Mouse (Mus musculus): Measurements from ENCODE around the gene Cdk5rap3. TPM values are rescaled to one million over a fixed set of nuclear protein-coding genes. Genes with fewer than 3 reads are reported as not detected.

The Cdk5rap3 gene
- total RNA-seq, 2 experiments from 2014 or later = 50.5 to 52.5 TPM

GRCm38 (mm10) chr11:96906431-96907161 is 9.7 kb downstream of the Cdk5rap3 start:
- no peak for DNase-seq (ENCODE audit: extremely low spot score in 1 of 2, low spot score in 2 of 2)
- intact Hi-C loops (cut with DNase I) = no loop called here

DNA sequence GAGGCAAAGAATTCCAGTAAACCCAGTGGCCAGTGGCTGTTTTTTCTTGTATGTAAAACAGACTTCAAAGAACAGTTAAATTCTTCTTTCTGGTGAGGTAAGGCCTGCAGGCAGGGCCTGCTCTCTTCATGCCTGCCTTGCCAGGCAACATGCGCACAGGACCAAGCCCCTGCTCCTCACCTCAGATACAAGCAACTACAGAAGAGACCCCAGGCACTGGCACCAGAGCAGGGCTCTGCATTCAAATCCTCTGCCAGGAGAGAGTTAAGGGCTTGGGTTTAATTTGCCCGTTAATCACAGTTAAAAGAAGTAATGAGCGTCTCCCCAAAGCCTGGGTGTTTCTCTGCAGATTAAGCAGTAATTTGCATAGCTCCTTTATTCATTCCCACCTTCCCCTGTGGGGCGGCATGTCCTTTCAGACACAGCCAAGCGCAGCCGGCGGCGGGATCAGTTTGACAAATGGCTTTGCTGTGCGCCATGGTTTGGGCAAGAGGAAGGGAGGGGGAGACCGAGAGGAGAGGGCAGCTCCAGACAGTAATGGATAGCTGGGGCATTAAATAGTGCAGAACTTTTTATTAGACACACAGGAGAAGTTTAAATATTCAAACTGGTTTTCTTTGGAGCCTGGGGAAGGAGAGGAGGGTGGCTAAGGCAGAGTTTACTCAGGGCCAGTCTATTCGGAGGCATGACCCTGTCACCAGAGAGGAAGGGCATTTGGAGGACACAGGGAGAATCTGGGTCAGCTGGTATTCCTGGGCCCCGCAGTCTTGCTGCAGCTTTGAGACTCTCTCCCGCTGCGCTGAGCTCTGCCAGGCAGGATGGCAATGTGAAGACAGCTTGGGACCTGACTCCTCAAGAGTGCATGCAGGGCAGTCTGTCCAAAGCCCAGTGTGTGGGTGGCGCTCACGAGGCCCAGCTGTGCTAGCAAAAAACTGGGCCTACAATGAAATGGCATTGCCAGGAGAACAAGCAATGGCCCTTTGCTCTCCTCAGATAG is 13.4 kb downstream of the Cdk5rap3 start:
- intact Hi-C loops (cut with DNase I) = no loop called here
- no peak for DNase-seq (ENCODE audit: extremely low spot score in 1 of 2, low spot score in 2 of 2)

GRCm38 (mm10) chr11:96901332-96901731 is 15.0 kb downstream of the Cdk5rap3 start:
- intact Hi-C loops (cut with DNase I) = no loop called here
- DNase-seq (ENCODE audit: extremely low spot score in 1 of 2, low spot score in 2 of 2) = no peak

- intact Hi-C loops (cut with DNase I) = no loop called here
- no peak for DNase-seq (ENCODE audit: extremely low spot score in 1 of 2, low spot score in 2 of 2)
Observed at GRCm38 (mm10) chr11:96899449-96900306, 16.6 kb downstream of the Cdk5rap3 start.

- DNase-seq (ENCODE audit: extremely low spot score in 1 of 2, low spot score in 2 of 2) = no peak
- intact Hi-C loops (cut with DNase I) = no loop called here
Observed at GRCm38 (mm10) chr11:96895886-96896285, 20.4 kb downstream of the Cdk5rap3 start.

DNA sequence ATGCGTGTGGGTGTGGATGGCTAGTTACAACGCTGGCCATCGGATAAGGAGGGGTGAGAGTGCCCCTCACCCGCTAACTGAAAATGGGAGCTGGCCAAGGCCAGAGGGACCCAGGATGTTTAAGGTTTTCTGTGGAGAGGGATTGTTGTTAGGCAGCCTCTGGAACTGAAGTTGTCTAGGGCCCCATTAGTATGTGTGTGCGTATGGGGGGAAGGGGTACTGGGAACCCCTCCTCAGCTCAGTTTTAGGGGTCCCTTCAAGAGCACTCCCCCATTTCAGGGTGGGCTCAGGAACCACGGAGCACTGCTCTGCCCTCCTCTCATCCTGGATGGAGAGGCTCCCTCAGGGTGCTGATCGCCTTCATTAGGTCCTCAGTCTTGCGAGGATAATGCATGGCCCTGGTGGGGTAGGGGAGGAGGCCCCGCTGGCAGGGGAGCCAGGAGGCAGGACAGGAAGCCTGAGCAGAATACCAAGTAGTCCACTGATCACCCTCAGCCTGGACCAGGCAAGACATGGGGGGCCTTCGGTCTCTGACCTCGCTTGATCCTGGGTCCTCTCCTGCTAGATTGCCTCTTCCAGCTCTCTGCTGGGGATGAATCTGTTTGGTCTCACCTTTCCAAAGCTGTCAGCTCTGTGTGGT is 23.0 kb downstream of the Cdk5rap3 start:
- intact Hi-C loops (cut with DNase I) = no loop called here
- no peak for DNase-seq (ENCODE audit: extremely low spot score in 1 of 2, low spot score in 2 of 2)

DNA sequence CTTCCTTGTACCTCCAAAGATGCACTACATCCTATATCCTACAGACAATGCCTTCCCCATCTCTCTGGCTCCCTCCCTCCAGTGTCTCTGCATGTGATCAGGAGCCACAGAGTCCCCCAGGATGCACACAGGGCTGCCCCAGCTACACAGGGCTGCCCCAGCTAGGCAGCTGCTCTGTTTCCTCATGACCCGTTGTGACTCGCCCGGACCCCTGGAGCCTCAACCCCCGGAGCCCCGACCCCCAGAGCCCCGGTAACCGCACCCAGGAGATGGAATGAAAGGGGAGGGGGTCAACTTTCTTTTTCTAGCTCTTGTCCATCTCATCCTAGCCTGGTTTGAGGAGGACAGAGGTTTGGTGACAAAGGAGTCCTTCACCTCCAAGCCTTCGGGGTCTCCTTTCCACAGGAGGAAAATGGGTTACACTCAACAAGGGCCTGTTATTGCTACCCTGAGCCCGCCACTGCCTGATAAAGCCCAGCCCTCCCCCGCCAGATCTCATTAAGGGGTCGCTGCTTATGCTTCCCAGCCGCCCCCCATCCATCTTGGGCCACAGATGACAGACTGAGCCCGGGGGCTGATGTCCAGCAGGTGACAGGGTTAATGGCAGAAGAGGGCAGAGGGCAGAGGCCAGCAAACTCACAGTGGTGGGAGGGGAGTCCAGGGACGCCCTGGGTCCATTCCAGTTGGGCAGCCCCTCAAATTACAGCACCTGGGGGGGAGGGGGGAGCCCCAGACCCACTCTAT is 24.3 kb downstream of the Cdk5rap3 start:
- DNase-seq (ENCODE audit: extremely low spot score in 1 of 2, low spot score in 2 of 2) = no peak
- intact Hi-C loops (cut with DNase I) = no loop called here

DNA sequence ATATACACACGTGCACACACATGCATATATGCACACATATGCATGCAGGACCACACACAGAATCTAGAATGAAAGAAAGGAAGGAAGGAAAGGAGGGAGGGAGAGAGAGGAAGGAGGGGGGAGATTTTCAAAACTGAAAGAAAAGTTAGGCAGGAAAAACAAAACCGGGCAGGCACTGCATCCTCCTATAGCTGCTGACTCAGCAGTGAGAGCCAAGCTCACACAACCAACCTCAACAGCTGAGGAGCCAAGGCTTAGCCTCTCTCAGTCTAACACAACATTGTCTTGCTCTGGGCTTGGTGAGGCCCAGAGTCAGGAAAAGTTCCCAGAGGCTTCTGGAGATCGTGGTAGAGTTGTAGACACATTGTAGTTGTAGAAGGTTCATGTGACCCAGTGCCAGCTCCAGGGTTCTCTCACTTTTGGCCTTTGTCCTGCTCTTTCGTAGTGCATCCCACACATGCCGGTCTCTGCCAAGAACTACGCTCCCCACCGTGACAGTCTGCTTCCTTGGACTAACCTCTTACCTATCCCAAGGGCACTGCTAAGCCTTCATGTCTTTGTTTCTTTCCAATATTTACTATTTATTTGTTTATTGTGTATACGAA is 29.3 kb downstream of the Cdk5rap3 start:
- intact Hi-C loops (cut with DNase I) = no loop called here
- no peak for DNase-seq (ENCODE audit: extremely low spot score in 1 of 2, low spot score in 2 of 2)

GRCm38 (mm10) chr11:96885901-96886340 is 30.4 kb downstream of the Cdk5rap3 start:
- intact Hi-C loops (cut with DNase I) = no loop called here
- DNase-seq (ENCODE audit: extremely low spot score in 1 of 2, low spot score in 2 of 2) = no peak

DNA sequence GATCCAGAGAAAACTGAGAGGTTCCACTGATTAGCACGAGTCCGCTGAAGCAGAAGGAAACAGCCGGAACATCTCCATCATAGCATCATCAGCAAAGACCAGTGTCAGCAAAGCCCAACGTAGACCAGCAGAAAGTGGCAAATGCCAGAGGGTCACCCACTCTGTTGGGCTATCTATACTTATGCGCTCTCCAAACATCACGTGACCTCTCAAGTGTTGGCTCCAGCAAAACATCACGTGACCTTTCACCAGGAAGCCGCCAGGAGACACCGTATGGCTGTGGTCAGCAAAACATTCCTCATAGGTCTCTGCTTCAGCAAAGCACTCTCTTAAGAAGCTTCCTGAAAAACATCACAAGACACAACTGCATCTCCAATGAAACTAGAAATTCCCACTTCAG is 36.0 kb downstream of the Cdk5rap3 start:
- intact Hi-C loops (cut with DNase I) = no loop called here
- no peak for DNase-seq (ENCODE audit: extremely low spot score in 1 of 2, low spot score in 2 of 2)

DNA sequence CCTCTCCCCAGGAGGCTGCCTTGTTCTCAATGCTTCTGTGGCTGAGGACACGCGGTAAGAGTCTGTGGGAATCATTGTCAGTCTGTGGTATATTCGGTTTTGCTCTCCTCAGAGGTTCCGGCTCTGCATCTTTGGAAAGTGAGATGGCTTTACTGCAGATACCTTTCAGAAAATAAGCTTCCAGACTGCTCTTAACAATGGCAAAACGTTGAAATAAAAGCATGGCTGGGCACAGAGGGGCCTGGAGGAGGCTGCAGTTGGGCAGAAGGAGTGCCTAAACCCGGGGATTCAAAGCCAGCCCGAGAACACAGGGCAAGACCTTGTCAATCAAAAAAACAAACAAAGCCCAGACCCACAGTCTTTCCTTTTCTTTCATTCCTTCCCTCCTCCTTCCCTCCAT is 36.9 kb downstream of the Cdk5rap3 start:
- intact Hi-C loops (cut with DNase I) = no loop called here
- DNase-seq (ENCODE audit: extremely low spot score in 1 of 2, low spot score in 2 of 2) = no peak

- intact Hi-C loops (cut with DNase I) = no loop called here
- no peak for DNase-seq (ENCODE audit: extremely low spot score in 1 of 2, low spot score in 2 of 2)
Observed at GRCm38 (mm10) chr11:96878715-96879114, 37.6 kb downstream of the Cdk5rap3 start.

DNA sequence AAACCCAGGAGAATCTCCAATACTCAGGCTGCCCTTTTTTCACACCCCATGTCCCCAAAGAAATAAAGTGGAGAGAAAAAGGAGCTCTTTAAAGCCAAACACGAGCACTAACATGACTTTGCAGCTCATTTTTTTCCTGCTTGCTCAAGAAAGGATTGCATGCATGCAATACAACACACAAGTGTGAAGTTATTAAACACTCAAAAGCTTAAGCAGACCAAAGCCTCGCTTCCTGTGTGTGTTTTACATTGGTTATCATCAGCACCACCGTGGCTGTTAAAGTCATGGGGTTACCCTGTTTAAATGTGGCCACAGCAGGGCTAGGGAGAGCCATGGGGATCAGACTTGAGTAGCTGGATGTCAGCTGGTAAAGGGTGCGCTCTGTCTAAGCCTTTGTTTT is 39.2 kb downstream of the Cdk5rap3 start:
- intact Hi-C loops (cut with DNase I) = no loop called here
- DNase-seq (ENCODE audit: extremely low spot score in 1 of 2, low spot score in 2 of 2) = no peak

DNA sequence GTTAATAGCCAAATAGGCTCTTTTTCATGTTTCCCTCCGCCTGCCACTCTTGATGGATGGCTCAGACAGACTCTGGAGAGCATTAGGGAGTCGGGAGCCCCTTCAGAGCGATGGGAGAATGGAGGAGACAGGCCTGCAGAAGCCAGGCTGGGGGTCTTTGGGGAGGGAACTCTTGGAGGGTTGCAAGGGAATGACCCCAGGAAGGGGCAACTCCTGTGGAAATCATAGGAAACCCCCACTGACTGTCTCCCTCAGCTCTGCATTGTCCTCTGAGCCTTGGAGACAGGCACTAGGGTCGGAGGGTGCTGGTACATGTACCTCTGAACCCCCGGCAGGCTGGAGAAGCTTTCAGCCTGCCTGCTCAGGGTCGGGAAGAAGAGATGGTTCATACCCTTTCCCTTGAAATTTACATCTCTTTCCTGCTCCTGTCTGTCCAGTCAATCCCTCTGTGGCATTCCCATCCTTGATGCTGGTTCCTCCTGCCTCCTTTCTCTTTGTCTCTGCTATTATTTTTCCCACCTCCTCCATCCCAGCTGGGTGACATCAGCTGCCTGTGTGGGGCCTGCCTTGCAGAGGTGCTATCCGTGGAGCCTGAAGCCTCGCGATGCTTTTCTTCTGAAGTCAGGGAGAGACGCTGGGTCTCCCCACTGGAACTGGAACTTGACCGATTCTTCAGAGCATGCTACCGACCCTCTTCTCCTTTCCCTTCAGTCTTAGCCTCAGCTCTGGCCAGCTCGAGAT is 39.8 kb downstream of the Cdk5rap3 start:
- DNase-seq (ENCODE audit: extremely low spot score in 1 of 2, low spot score in 2 of 2) = peak in 1 of 2 experiments; percentile 48
- intact Hi-C loops (cut with DNase I) = no loop called here

DNA sequence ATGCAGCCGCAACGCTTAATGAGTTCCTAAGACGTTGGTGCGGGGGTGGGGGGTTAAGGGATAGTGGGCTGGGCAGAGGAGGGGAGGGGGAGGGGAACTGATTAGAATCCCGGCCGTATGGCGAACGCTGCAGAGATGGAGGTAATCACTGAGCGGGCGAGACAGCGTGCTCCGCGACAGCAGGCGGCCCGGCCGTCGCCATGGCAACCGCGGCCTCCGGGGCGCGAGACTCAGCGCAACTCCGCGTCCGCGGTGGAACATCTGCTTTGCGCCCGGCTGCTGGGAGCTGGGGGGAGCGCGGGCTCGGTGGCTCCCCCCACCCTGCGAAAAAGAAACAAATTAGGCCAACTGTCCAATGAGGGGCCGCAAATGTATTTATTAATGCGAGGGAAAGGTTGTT is 40.6 kb downstream of the Cdk5rap3 start:
- intact Hi-C loops (cut with DNase I) = no loop called here
- DNase-seq (ENCODE audit: extremely low spot score in 1 of 2, low spot score in 2 of 2) = peak; percentile 82 to 92

- intact Hi-C loops (cut with DNase I) = no loop called here
- DNase-seq (ENCODE audit: extremely low spot score in 1 of 2, low spot score in 2 of 2) = no peak
Observed at GRCm38 (mm10) chr11:96875270-96875669, 41.0 kb downstream of the Cdk5rap3 start.

DNA sequence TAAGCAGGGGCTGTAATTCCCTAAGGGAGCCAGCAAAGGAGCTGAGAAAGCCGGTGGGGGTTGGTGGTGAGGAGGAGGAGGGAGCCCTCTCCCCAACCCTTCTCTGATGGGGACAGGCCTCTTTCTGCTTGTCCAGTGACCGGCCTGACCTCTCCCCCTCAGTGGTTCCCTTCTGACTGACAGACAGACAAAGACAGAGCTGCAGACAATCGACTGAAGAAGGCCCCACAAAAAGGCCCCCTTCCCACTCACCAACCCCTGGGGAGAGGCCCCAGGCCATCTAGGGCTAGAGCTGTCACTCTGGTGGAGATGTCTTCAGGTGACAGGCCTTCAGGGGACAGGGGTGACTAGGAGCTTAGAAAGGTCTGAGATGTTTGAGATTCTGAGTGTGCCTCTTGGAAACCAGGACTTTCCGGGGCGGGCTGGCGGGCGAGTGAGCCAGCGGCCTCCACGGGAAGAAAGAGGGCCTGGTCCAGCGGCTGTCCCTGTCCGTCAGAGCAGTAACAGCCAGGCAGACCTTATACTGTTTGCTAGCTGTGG is 42.6 kb downstream of the Cdk5rap3 start:
- peak in 1 of 2 experiments; percentile 38 for DNase-seq (ENCODE audit: extremely low spot score in 1 of 2, low spot score in 2 of 2)
- intact Hi-C loops (cut with DNase I) = no loop called here

Data from left cerebral cortex, postnatal 10 days (tissue).